Mouse (Mus musculus) neural tube, embryonic 11.5 days (tissue): ENCODE results near the gene Tbc1d5. TPM values are rescaled to one million over a fixed set of nuclear protein-coding genes. Genes with fewer than 3 reads are reported as not detected.

ENCODE experiments used
- ATAC-seq: fragments of 200-750 bp; cut with Nextera tagmentation; 2 replicates; pipeline ENCODE4 v1.8.0; 2017; ENCODE audit warnings: moderate number of reproducible peaks, mild to moderate bottlenecking, moderate TSS enrichment, moderate library complexity; ENCODE audit not compliant: insufficient read depth, low FRiP score, low TSS enrichment
- DNase-seq: peaks from one replicate; pipeline ENCODE4 v3.0.0-alpha.2; 2015; ENCODE audit warnings: low spot score
- H3K27ac ChIP-seq: fragments of 300-500 bp; sonication (generic); 2 replicates; pipeline ENCODE4 v1.5.1; 2014; ENCODE audit warnings: low read depth, mild to moderate bottlenecking, low read length
- H3K27me3 ChIP-seq: fragments of 300-500 bp; sonication (generic); 2 replicates; pipeline ENCODE4 v1.6.1; 2014; ENCODE audit warnings: mild to moderate bottlenecking, low read length, mixed read lengths; ENCODE audit not compliant: control insufficient read depth, insufficient read depth
- H3K36me3 ChIP-seq: fragments of 300-500 bp; sonication (generic); 2 replicates; pipeline ENCODE4 v1.6.1; 2014; ENCODE audit warnings: mild to moderate bottlenecking, low read length, moderate library complexity, mixed read lengths; ENCODE audit not compliant: control insufficient read depth, insufficient read depth
- H3K4me1 ChIP-seq: fragments of 300-500 bp; sonication (generic); 2 replicates; pipeline ENCODE4 v1.6.1; 2014; ENCODE audit warnings: low read length, mixed read lengths; ENCODE audit not compliant: control insufficient read depth, insufficient read depth
- H3K4me2 ChIP-seq: fragments of 300-500 bp; sonication (generic); 2 replicates; pipeline ENCODE4 v1.6.1; 2014; ENCODE audit warnings: low read depth, mild to moderate bottlenecking, moderate library complexity
- H3K4me3 ChIP-seq: fragments of 300-500 bp; sonication (generic); 2 replicates; pipeline ENCODE4 v1.5.1; 2014; ENCODE audit warnings: low read depth, low read length
- H3K9ac ChIP-seq: fragments of 300-500 bp; sonication (generic); 2 replicates; pipeline ENCODE4 v1.6.1; 2014; ENCODE audit warnings: mild to moderate bottlenecking, low read length
- H3K9me3 ChIP-seq: fragments of 300-500 bp; sonication (generic); 2 replicates; pipeline ENCODE4 v1.6.1; 2016; ENCODE audit warnings: low read length; ENCODE audit not compliant: control insufficient read depth
- WGBS: fragments of 180-500 bp; shearing (Covaris S2); extraction: QIAGEN DNeasy Blood & Tissue Kit; methylation state at CpG from one replicate; pipeline ENCODE4 v1.1.7; 2014; 5-methylcytosine and 5-hydroxymethylcytosine counted together
- polyA plus RNA-seq: library from polyadenylated mRNA; unstranded; fragments of >200 nt; fragmentation: Nextera tagmentation; extraction: Ambion mirVana; gene quantifications from 2 replicates; pipeline ENCODE4 v1.2.1, GENCODE M21; 2014

Gene Tbc1d5
- polyA plus RNA-seq, 1 experiment from 2014 or later: 11.6 TPM

GRCm38 (mm10) chr17:50740804-50741203 lies 438.3 kb downstream of the Tbc1d5 start:
- no peaks in the 10 kb centered on the region for H3K36me3 ChIP-seq
- no peak overlapping the region for H3K27ac ChIP-seq
- H3K4me2 ChIP-seq: no peak overlapping the region
- H3K9ac ChIP-seq: no peak overlapping the region
- H3K4me1 ChIP-seq: no peaks in the 10 kb centered on the region
- H3K27me3 ChIP-seq: no peaks in the 10 kb centered on the region
- ATAC-seq: no peak
- no peak for DNase-seq
- 97% methylated on average over 1 of the region's 1 CpGs for WGBS
- H3K4me3 ChIP-seq: no peak overlapping the region
- no peaks in the 10 kb centered on the region for H3K9me3 ChIP-seq

GRCm38 (mm10) chr17:50738476-50738875 lies 440.7 kb downstream of the Tbc1d5 start:
- 95% methylated on average over 2 of the region's 2 CpGs for WGBS
- Histone ChIP-seq H3K9ac (no peak overlapping the region), H3K36me3 (no peaks in the 10 kb centered on the region), H3K27me3 (no peaks in the 10 kb centered on the region), H3K4me1 (no peaks in the 10 kb centered on the region), H3K9me3 (no peaks in the 10 kb centered on the region), H3K4me3 (no peak overlapping the region), H3K27ac (no peak overlapping the region), H3K4me2 (no peak overlapping the region)
- DNase-seq (no peak), ATAC-seq (no peak)

- no peak for DNase-seq
- WGBS: 77% methylated on average over 2 of the region's 2 CpGs
- Histone ChIP-seq H3K9me3 (no peaks in the 10 kb centered on the region), H3K27me3 (no peaks in the 10 kb centered on the region), H3K4me2 (no peak overlapping the region), H3K36me3 (no peaks in the 10 kb centered on the region), H3K4me3 (no peak overlapping the region), H3K9ac (no peak overlapping the region), H3K27ac (no peak overlapping the region), H3K4me1 (no peaks in the 10 kb centered on the region)
- no peak for ATAC-seq
Observed at GRCm38 (mm10) chr17:50737068-50737467, 442.1 kb downstream of the Tbc1d5 start.

GRCm38 (mm10) chr17:50735955-50736533 lies 443.1 kb downstream of the Tbc1d5 start:
- Histone ChIP-seq H3K4me1 (no peaks in the 10 kb centered on the region), H3K27ac (no peak overlapping the region), H3K9ac (no peak overlapping the region), H3K9me3 (no peaks in the 10 kb centered on the region), H3K27me3 (no peaks in the 10 kb centered on the region), H3K4me2 (no peak overlapping the region), H3K4me3 (no peak overlapping the region), H3K36me3 (no peaks in the 10 kb centered on the region)
- 85% methylated on average over 8 of the region's 8 CpGs for WGBS
- ATAC-seq (no peak), DNase-seq (no peak)

- no peak for DNase-seq
- Histone ChIP-seq H3K4me1 (no peaks in the 10 kb centered on the region), H3K27ac (no peak overlapping the region), H3K4me3 (no peak overlapping the region), H3K9ac (no peak overlapping the region), H3K36me3 (no peaks in the 10 kb centered on the region), H3K4me2 (no peak overlapping the region), H3K27me3 (no peaks in the 10 kb centered on the region), H3K9me3 (no peaks in the 10 kb centered on the region)
- no peak for ATAC-seq
- WGBS: 89% methylated on average over 4 of the region's 4 CpGs
Observed at GRCm38 (mm10) chr17:50735382-50735954, 443.7 kb downstream of the Tbc1d5 start.

GRCm38 (mm10) chr17:50734781-50735180 lies 444.4 kb downstream of the Tbc1d5 start:
- ATAC-seq: no peak; the same call in 1 of the 2 replicates
- no peak overlapping the region for H3K4me2 ChIP-seq
- 84% methylated on average over 6 of the region's 6 CpGs for WGBS

GRCm38 (mm10) chr17:50733390-50733789 lies 445.8 kb downstream of the Tbc1d5 start:
- no peaks in the 10 kb centered on the region for H3K36me3 ChIP-seq
- no peak overlapping the region for H3K9ac ChIP-seq
- DNase-seq (no peak), ATAC-seq (no peak)
- H3K4me3 ChIP-seq: no peak overlapping the region
- H3K27ac ChIP-seq: no peak overlapping the region
- no peak overlapping the region for H3K4me2 ChIP-seq
- no peaks in the 10 kb centered on the region for H3K4me1 ChIP-seq
- WGBS: 93% methylated on average over 7 of the region's 7 CpGs
- H3K9me3 ChIP-seq: no peaks in the 10 kb centered on the region
- no peaks in the 10 kb centered on the region for H3K27me3 ChIP-seq

More at GRCm38 (mm10) chr17:50734781-50735180, 444.4 kb downstream of the Tbc1d5 start:
- no peaks in the 10 kb centered on the region for H3K36me3 ChIP-seq
- H3K4me1 ChIP-seq: no peaks in the 10 kb centered on the region
- DNase-seq: no peak
- no peaks in the 10 kb centered on the region for H3K27me3 ChIP-seq
- no peak overlapping the region for H3K4me3 ChIP-seq
- H3K9ac ChIP-seq: no peak overlapping the region
- no peaks in the 10 kb centered on the region for H3K9me3 ChIP-seq
- H3K27ac ChIP-seq: no peak overlapping the region

- H3K27me3 ChIP-seq: no peaks in the 10 kb centered on the region
- no peak overlapping the region for H3K27ac ChIP-seq
- H3K9ac ChIP-seq: no peak overlapping the region
- no peaks in the 10 kb centered on the region for H3K36me3 ChIP-seq
- H3K4me3 ChIP-seq: no peak overlapping the region
- ATAC-seq (no peak), DNase-seq (no peak)
- H3K4me1 ChIP-seq: no peaks in the 10 kb centered on the region
- 88% methylated on average over 5 of the region's 5 CpGs for WGBS
- no peaks in the 10 kb centered on the region for H3K9me3 ChIP-seq
- H3K4me2 ChIP-seq: no peak overlapping the region
Observed at GRCm38 (mm10) chr17:50731876-50732275, 447.3 kb downstream of the Tbc1d5 start.

GRCm38 (mm10) chr17:50730896-50731295 lies 448.3 kb downstream of the Tbc1d5 start:
- no peak overlapping the region for H3K9ac ChIP-seq
- 88% methylated on average over 2 of the region's 2 CpGs for WGBS
- no peaks in the 10 kb centered on the region for H3K36me3 ChIP-seq
- no peaks in the 10 kb centered on the region for H3K27me3 ChIP-seq
- no peak overlapping the region for H3K27ac ChIP-seq
- no peak for DNase-seq
- H3K9me3 ChIP-seq: no peaks in the 10 kb centered on the region
- H3K4me3 ChIP-seq: no peak overlapping the region
- H3K4me2 ChIP-seq: no peak overlapping the region
- H3K4me1 ChIP-seq: no peaks in the 10 kb centered on the region
- ATAC-seq: no peak
